Mouse (Mus musculus) embryo, embryonic 11.5 days (tissue): ENCODE measurements around the gene Dcdc2a.
A peak's percentile ranks its signal among the peaks of the same experiment; 100 is the strongest.

ENCODE experiments used
- DNase-seq: peaks from one replicate; pipeline ENCODE4 v3.0.0-alpha.2; 2012; ENCODE audit warnings: low read depth, low spot score

The Dcdc2a gene

GRCm38 (mm10) chr13:25055873-25056667 is at the start of gene Dcdc2a:
TSS of gene Dcdc2a (plus strand) at chr13:25056004.
- no peak for DNase-seq

DNA sequence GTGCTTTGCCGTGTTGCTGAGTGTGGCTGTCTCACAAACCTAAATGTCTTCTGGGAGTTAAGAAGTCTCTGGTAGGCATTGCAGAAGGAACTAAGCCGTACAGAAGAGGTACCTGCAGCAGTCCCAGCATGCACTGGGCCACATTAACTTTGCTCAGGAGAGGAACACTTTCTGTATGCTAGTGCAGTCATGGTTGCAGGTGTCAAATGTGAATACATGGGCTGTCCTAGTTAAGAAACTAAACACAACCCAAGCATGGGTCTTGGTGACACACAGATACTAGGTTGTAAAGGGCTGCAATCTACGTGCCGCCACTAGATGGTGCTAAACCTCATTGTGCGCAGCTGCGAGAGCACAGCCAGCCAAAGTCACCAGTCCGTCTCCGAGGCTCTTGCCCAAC is 48.7 kb upstream of the Dcdc2a start:
- DNase-seq, result no peak

- DNase-seq, result no peak
These were observed 37.5 kb upstream of the Dcdc2a start for GRCm38 (mm10) chr13:25018316-25018715.

DNA sequence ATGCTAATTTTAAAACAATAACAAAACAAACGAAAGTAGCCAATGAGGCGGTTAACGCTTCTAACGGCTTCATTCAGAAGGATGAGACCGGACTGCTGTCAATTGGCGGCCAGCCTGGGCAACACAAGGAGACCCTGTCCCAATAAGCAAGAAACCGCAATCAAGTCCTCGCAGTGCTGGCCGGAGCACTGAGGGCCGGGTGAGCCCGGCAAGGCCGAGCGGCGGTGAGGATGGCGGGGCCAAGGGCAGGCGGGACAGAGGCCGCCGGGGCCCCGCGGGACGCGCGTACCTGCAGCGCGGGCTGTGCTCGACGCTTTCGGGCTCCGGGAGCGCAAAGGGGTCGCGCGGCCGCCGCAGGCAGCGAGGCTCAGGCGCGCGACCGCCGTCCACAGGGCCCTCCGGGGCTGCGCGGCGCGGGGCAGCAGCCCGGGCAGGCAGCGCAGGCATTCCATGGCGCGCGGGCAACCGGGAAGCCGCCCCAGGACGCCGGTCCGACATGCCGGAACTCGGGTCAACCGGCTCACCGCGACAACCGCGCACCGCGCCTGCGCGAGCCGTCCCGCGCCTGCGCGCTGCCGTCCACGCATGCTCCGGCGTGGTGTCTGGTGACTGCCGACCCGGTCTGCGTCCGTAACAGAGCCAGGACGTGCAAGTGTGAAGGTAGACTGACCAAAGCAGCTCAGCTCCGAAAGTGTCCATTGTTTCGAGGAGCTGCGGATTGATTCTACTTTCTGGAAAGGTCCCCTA is 35.8 kb upstream of the Dcdc2a start, which contains the start of gene Mrs2:
Mrs2 (minus strand) TSS at position 587 of the 747 bp plus-strand sequence.
- peak; percentile 81 for DNase-seq

GRCm38 (mm10) chr13:25020540-25020892 is 35.3 kb upstream of the Dcdc2a start:
- DNase-seq, result no peak

DNA sequence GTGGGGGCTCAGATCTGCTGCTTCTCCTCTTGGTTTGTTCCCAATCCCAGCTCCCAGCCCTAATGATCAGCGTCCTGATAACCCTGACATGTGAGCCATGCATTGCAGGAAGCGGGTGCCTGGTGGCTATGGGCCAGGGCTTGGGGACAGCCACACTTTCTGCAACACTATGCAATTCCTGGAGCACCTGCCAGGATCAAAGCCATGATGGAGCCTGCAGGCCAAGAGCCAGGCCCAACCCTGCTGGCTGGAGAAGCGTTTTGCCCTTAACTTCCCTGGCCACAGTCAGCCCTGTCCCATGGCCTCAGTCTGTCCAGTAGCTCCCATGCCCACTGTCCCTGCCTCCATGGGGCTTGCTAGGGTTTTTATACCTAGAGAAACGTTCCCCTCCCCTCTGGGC is 33.4 kb upstream of the Dcdc2a start:
- no peak for DNase-seq

- no peak for DNase-seq
These were observed 32.7 kb upstream of the Dcdc2a start for GRCm38 (mm10) chr13:25023129-25023528.

GRCm38 (mm10) chr13:25024655-25025054 is 31.1 kb upstream of the Dcdc2a start:
- DNase-seq, result no peak

- DNase-seq, result no peak
These were observed 29.2 kb upstream of the Dcdc2a start for GRCm38 (mm10) chr13:25026409-25027113.

DNA sequence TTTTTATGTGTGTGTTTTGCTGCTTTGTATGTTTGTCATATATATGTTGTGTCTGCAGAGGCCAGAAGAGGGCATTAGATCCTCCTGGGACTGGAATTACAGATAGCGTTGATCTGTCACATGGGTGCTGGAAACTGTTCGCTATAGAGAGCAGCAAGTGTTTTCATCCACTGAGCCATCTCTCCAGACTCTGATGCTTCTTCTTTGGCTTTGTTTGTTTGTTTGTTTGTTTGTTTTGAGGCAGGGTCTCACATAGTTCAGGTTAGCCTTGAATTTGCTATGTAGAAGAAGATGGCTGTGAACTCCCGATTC is 28.7 kb upstream of the Dcdc2a start:
- no peak for DNase-seq

DNA sequence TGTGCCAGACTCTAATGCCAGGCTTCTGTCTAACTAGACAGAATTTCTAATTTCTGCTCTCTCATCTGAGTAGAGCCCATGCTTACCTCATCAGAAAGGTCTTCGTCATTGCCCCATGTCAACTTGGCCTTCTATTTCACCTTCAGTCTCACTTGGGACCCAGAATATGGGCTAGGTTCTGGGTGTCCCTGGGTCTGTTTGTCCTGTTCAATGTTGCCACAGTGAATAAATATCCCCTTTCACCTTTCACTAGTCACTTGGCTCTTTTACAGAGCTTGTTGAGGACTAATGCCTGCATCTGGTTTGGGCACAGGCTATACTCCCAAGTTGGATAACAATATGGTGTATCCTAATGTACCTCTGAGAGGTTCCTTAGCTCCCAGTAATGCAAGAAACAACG is 16.3 kb upstream of the Dcdc2a start:
- no peak for DNase-seq

DNA sequence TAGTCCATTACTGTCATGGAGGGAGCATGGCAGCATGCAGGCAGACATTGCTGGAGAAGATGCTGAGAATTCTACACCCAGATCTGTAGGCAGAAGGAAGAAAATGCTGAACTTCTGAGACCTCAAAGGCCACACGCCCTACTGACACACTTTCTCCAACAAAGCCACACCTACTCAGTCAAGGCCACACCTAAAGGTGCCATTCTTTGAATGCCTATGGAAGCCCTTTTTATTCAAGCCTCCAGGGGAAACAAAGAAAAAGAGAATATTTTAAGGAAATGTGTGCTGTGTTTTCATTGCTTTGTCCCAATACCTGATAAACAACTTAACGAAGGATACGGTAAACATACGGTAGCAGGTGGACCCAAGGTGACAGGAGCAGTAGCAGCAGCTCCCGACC is 3.1 kb upstream of the Dcdc2a start:
- DNase-seq, result no peak

GRCm38 (mm10) chr13:25055111-25055554 is 671 bp upstream of the Dcdc2a start:
- DNase-seq, result peak; percentile 67

DNA sequence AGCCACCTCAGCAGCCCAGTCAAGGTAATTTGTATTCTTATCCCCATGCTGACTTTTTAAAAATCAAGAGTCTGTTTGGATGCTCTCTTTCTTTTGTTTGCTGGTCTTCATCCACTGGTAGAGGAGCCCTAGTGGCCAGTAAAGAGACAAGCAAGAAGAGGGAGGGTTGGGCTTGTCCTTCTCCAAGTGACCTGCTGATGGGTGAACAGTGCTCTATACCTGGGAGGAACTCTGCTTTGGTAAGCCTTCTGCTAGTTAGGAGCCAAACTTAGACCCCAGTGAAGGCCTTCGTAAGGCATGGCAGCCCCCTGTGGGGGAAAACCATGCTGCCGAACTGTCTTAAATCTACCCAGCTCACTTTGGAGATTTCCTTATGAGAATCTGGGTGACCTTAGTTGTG is 10.9 kb downstream of the Dcdc2a start:
- DNase-seq, result no peak

- DNase-seq, result no peak
These were observed 11.4 kb downstream of the Dcdc2a start for GRCm38 (mm10) chr13:25067183-25067582.

DNA sequence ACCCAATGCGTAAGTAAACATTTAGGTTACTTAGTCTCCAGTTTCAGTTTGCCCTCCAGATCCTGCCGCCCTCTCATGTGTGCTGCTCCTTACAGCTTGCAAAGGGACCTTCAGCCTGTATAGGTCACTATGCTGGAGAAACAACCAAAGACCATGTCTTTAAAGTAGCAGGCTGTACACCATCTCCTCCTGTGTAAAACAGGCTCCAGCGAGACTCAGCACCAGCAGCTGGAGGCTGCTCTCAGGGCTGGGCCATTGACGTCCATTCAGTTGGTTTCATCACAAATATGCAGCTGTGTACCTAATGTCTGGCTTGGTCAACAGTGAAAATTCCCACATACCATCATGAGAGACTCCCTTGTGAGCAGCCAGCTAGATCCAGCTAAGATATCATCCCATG is 14.0 kb downstream of the Dcdc2a start:
- DNase-seq, result no peak

DNA sequence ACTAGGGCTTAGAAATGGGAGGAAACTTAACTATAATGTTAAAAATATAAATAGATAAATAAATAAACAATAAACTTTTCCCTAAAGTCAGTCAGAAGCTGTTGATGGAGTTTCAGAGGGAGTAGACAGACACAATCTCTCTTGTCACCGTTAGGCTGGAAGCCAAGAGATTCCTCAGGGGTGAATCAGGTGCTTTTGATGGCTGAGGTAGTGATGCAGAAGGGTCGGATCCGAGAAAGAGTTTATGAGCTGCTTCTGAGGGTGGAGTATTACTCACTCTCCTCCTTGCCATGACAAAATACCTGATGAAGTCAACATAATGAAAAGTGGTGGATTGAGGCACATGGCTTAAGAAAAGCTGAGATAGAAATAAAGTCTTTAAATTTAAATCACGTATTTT is 15.0 kb downstream of the Dcdc2a start:
- DNase-seq, result no peak

DNA sequence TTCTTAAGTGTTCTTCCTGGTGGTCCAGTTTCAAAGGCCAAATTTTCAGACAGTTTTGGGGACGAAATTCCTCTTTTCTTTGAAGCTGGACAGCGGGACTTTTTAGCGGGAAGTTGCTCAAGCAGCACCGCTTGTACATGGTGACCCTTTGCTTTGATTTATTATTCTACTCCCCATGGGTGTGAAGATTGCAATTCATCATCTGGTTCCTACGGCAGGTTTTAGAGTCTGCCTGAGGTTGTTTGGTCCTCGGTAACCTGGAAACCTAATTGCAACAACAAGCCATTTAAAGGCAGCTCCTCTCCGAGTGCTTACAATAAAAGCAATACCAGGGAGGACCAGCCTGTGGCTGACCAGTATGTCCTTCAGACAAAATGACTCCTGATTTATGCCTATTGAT is 21.5 kb downstream of the Dcdc2a start:
- peak; percentile 39 for DNase-seq

- DNase-seq, result no peak
These were observed 27.4 kb downstream of the Dcdc2a start for GRCm38 (mm10) chr13:25083144-25083572.

GRCm38 (mm10) chr13:25085147-25085546 is 29.3 kb downstream of the Dcdc2a start:
- no peak for DNase-seq

DNA sequence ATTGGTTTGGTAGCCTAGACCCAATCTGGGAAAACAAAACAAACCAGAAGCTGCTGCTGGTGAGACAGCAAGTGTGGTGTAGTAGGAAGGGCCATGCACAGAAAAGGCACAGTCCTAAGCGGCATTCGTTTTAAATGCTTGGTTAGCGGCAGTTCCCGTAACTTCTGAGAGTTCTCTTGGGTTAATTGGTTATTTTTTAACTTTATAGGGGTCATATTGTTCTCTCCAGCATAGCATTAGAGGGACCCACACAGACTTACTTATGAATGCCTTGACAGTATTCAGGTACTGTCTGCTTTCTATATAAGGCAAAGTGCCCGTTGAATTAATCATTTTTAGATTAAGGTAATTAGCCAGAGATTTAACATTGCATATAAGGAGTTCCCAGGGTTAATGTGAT is 35.5 kb downstream of the Dcdc2a start:
- no peak for DNase-seq

GRCm38 (mm10) chr13:25093776-25094175 is 38.0 kb downstream of the Dcdc2a start:
- no peak for DNase-seq
